Mouse (Mus musculus): ENCODE measurements around the gene Tecr.
A peak's percentile ranks its signal among the peaks of the same experiment; 100 is the strongest.
"Not testable (repeated sequence)": the region's sequence is repeated elsewhere in the genome, so short reads cannot be mapped to it uniquely, and the experiment has no call there.

The Tecr gene

GRCm38 (mm10) chr8:83619568-83620285 lies 12.0 kb upstream of the Tecr start:
- peak; percentile 55 for DNase-seq (ENCODE audit: extremely low read depth, insufficient read length, low spot score)

DNA sequence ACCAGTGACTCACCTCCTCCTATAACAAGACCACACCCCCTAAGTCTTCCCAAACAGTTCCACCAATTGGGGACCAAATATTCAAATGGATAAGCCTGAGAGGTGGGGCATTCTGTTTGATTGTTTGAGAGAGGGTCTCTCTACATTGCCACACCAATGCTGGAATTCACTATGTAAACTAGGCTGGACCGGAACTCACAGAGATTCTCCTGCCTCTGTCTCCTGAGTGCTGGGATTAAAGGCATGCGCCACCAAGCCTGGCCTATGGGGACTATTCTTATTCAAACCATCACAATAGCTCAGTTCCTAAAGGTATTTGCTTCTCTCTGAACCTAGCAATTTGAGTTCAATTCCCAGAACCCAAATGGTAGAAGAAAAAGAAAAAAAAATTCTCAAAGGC lies 10.8 kb upstream of the Tecr start:
- no peak for DNase-seq (ENCODE audit: extremely low read depth, insufficient read length, low spot score)

DNA sequence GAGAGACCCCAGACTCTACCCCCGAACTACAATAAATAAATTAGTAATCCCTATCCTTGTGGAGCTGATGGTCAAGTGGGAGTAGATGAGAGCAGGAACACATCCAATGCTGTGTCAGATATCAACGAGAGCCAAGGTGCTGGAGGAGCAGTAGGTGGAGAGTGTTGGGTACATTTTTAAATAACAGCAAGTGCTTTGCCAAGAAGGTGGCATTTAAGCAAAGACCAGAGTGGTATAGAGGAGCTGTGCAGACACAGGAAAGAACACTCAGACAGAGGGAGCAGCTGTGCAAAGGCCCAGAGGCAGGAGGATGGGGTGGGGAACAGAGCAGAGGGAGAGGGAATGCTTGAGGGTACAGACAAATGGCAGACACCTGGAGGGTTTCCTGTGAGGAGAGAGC lies 9.3 kb upstream of the Tecr start:
- DNase-seq (ENCODE audit: extremely low read depth, insufficient read length, low spot score), result no peak

GRCm38 (mm10) chr8:83616625-83617024 lies 8.9 kb upstream of the Tecr start:
- no peak for DNase-seq (ENCODE audit: extremely low read depth, insufficient read length, low spot score)

- no peak for DNase-seq (ENCODE audit: extremely low read depth, insufficient read length, low spot score)
These were observed 5.9 kb upstream of the Tecr start for GRCm38 (mm10) chr8:83613695-83614094.

DNA sequence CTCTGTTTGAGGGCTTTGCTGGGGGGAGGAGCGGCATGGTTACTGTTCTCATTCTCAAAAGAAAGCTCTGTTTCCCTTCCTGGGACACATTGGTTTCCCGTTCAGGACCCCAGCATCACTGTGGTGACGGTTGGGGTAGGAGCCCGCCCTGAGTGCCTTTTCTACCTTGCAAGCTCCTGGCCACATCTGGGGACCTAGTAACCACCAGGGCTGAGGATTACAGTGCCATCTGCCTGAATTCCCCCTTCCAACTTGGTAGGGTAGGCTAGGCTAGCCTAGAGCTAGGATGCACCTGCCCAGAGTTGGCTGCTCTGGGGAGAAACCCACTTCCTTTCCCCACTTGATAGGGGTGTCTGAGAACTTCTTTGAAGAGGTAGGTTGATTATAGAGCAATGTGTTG lies 4.2 kb upstream of the Tecr start:
- DNase-seq (ENCODE audit: extremely low read depth, insufficient read length, low spot score), result no peak

DNA sequence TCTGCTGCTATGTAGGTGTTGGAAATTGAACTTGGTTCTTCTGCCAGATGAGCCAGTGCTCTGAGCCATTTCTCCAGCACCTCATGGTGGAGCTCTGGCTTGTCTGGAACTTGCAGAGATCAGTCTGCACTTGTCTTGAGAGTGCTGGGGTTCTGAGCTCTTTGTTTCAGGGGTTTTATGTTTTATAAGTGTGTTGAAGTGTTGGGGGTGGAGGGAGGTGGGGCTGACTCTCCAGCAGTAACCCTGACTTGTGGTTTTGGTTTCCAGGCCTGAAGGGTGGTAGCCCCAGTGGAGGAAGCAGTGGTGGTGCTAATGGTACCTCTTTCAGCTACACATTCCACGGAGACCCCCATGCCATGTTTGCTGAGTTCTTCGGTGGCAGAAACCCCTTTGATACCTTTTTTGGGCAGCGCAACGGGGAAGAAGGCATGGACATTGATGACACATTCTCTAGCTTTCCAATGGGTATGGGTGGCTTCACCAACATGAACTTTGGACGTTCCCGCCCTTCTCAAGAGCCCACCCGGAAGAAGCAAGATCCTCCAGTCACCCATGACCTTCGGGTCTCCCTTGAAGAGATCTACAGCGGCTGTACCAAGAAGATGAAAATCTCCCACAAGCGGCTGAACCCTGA lies 1.9 kb upstream of the Tecr start:
- no peak for DNase-seq (ENCODE audit: extremely low read depth, insufficient read length, low spot score)

DNA sequence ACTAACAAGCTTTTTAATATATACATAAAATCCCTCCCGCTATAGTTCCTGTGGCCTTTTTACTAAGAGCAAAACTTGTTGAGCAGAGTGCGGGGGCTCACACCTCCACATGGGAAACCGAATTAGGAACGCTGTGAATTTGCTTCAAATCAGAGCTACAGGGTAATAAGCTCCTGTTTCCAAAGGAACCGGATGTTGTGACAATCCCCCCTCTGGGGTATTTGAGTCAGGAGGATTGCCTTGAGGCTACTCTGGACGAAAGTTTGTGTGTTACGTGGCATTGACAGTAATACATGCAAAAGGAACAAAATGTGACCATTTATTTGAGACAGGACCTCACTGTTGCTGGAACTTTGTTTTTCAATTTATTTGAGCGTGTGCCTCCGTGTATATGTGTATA lies 1.3 kb upstream of the Tecr start:
- DNase-seq (ENCODE audit: extremely low read depth, insufficient read length, low spot score), result no peak

GRCm38 (mm10) chr8:83608398-83608829 lies 643 bp upstream of the Tecr start:
- no peak for DNase-seq (ENCODE audit: extremely low read depth, insufficient read length, low spot score)

DNA sequence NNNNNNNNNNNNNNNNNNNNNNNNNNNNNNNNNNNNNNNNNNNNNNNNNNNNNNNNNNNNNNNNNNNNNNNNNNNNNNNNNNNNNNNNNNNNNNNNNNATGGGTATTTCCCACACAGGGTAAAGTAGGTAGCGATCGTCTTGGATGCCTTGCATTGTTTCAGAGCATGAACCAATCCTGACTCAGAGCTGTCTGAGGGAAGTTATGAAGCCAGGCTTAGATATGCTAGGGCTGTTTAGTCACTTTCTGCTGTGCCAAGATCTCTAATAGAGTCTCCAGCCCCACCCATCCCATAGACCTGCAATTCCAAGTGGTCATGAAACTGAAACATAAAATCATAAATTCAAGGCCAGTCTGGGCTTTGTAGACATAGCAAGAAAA lies 5.1 kb downstream of the Tecr start:
- peak; percentile 39 for DNase-seq (ENCODE audit: extremely low read depth, insufficient read length, low spot score)

DNA sequence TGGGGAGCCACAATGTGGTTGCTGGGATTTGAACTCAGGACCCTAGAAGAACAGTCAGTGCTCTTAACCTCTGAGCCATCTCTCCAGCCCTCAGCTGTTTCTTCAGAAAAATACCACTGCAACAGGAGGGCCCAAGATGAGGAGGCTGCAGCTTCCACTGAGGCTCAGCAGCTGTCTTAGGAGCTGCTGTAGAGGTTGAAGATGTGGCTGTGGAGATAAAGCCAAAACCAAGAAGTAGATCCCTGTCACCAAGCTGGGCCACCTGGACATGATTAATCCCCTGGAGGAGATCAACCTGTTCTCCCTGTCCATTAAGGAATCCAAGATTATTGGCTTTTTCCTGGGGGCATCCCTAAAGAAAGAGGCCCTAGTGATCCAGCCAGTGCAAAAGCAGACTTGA lies 8.0 kb downstream of the Tecr start:
- DNase-seq (ENCODE audit: extremely low read depth, insufficient read length, low spot score), result no peak

DNA sequence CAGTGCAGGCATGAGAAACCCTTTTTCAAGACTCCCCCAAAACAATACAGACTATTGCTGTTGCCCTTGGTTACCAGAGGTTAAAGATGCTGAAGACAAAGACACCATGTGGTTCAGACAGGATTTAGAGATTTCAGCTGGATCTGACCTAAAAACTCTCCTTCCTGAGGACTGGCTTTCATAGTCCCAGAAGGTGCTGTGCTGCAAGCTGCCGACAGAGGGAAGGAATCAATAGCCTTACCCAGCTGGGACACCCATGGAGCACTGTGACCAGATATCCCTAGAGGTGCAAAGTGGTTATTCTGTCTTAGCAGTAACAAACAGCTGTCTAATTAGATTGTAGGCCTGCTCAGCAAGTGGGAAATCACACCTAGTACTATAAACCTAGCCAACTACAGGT lies 9.6 kb downstream of the Tecr start:
- no peak for DNase-seq (ENCODE audit: extremely low read depth, insufficient read length, low spot score)

DNA sequence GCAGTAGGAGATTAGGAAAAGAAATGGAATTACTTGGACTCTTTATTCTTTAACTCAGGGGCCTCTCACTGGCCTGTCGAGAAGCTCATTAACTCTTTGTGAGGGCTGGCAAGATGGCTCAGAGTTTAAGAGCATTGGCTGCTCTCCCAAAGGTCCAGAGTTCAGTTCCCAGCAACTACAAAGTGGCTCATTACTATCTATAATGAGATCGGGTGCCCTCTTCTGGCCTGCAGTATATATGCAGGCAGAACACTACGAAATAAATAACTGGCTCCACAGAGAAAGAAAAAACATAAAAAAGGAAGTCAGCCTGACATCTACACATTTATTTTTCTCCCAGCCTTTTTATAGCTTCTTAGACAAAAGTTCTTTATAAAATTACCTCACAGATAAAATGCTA lies 11.4 kb downstream of the Tecr start:
- DNase-seq (ENCODE audit: extremely low read depth, insufficient read length, low spot score), result no peak

DNA sequence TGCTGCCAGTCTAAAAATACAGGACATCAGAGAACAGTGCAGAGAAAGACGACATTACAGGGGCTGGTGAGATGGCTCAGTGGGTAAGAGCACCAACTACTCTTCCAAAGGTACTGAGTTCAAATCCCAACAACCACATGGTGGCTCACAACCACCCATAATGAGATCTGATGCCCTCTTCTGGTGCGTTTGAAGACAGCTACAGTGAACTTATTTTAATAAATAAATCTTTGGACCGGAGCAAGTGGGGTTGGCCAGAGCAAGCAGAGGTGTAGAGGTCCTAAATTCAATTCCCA lies 12.8 kb downstream of the Tecr start:
- DNase-seq (ENCODE audit: extremely low read depth, insufficient read length, low spot score), result not testable (repeated sequence)

GRCm38 (mm10) chr8:83594167-83595049 lies 13.4 kb downstream of the Tecr start:
- DNase-seq (ENCODE audit: extremely low read depth, insufficient read length, low spot score), result peak; percentile 96

DNA sequence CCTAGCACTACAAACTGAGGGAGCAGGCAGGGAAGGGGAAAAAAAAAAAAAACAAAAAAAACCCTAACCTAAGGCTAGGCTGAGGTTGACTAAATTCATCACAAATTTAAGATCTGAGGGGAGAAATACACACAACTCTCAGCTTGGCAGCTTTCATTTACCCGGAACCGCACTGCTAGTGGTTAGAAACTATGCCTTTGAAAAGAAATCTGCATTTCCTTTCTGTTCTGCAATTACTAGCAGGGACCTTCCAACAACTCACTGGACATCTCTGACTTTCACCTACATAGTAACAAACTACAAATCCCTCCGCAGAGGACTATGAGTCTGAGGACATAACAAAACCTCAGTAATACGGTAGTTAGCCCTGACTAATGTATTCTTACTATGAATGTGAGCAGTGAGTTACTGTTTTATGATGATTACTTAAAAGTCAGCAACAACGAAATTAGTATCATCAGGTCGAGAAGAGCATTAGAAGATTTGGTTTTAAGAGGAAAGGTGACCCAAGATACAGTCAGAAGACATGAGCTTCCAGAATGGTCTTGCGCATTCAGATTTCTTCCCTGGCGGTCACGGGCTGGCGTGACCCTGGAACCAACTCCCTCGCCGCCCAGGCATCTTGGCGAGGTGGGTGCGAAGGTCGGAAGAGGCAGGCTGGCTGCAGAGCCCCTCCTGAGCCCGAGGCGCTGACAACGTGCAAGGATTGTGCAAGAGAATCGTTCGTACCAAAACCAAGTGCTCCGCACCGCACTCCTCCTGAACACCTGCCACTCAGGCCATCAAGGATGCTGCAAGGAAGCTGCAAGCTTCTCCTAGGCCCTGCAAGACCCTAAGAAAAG lies 14.2 kb downstream of the Tecr start:
- DNase-seq (ENCODE audit: extremely low read depth, insufficient read length, low spot score), result no peak

DNA sequence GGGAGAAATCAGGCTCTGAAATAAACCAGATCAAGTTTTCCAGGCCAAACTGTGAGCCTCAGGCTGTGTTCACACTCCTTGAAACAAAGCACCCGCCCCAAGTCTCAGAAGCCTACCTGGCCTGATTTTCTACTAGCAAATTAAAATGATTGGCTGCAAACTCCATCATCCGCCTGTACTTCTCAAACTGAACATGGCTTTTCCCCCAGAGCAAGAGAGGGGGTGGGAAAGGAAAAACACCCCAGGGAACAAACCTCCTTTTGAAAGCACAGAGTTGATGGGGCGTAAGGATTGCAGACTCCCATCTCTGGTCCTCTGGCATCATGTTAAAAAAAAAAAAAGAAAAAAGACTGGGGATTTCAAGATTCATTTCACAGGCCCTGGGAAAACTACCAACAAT lies 15.1 kb downstream of the Tecr start:
- no peak for DNase-seq (ENCODE audit: extremely low read depth, insufficient read length, low spot score)

GRCm38 (mm10) chr8:83590488-83591023 lies 17.2 kb downstream of the Tecr start:
- DNase-seq (ENCODE audit: extremely low read depth, insufficient read length, low spot score), result no peak

DNA sequence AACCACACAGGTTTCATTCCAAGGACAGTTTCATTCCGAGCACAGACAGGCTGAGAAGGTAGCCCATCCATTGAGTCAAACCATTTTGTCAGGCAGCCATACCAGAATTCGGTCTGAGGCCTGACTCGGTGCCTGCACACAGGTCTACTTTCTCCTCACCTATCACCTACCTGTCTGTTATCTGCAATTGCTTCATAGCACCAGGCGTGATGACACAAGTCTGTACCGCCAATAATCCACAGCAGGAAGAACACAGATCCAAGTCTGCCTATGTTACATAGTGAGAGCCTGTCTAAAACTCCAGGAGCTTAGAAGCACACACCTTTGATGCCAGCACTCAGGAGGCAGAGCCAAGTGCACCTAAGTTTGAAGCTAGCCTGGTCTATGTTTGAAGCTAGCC lies 18.9 kb downstream of the Tecr start:
- no peak for DNase-seq (ENCODE audit: extremely low read depth, insufficient read length, low spot score)

- DNase-seq (ENCODE audit: extremely low read depth, insufficient read length, low spot score), result no peak
These were observed 20.1 kb downstream of the Tecr start for GRCm38 (mm10) chr8:83587644-83588043.

GRCm38 (mm10) chr8:83585333-83585732 lies 22.4 kb downstream of the Tecr start:
- DNase-seq (ENCODE audit: extremely low read depth, insufficient read length, low spot score), result no peak
